Mouse (Mus musculus) stomach, postnatal 0 days (tissue): Measurements from ENCODE around the gene Slc25a10.

Experiments
- CTCF ChIP-seq: IDR thresholded peaks from 2 replicates; pipeline ENCODE4 v1.5.1; 2016; ENCODE audit warnings: antibody characterized with exemption, low read depth, mild to moderate bottlenecking, moderate library complexity
- EP300 ChIP-seq: optimal IDR thresholded peaks from 2 replicates; pipeline ENCODE3; 2016; ENCODE audit warnings: antibody characterized with exemption

DNA sequence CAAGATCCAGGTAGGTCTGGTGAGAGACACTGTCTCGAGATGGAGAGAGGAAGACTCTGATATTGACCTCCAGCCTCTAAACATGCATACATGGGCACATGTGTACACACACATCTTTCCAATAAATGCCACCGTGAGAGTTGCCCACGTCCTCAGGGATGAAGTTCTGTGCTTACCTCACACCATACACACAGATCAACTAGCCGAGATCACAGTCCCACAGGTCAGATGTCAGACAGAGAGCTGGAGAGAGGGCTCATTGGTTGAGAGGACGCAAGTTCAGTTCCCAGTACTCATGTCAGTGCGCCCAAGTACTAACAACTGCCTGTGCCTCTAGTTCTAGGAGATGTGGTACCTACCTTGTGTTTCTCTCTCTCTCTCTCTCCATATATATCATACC, 9.4 kb downstream of the Slc25a10 start:
- TF ChIP-seq CTCF (no peak), EP300 (no peak)
